Mouse (Mus musculus) stomach, postnatal 0 days (tissue): ENCODE measurements at regions not wholly inside any gene's neighbourhood (a gene's known extent, or its start where the extent isn't known, plus 50 kb on each side); places are given as distances from the start of the nearest gene placed in this dataset.

Experiments used
- CTCF ChIP-seq: IDR thresholded peaks from 2 replicates; pipeline ENCODE4 v1.5.1; 2016; ENCODE audit warnings: antibody characterized with exemption, low read depth, mild to moderate bottlenecking, moderate library complexity
- EP300 ChIP-seq: optimal IDR thresholded peaks from 2 replicates; pipeline ENCODE3; 2016; ENCODE audit warnings: antibody characterized with exemption

GRCm38 (mm10) chr13:111050097-111050496, 204.7 kb upstream of the Actbl2 start:
- no peak for TF ChIP-seq EP300
- TF ChIP-seq CTCF = no peak
